Mouse (Mus musculus): ENCODE measurements around the gene Rad51. TPM values are rescaled to one million over a fixed set of nuclear protein-coding genes. Genes with fewer than 3 reads are reported as not detected.

The Rad51 gene
- polyA plus RNA-seq (2012; ENCODE audit: low replicate concordance) = 4.9 and 8.4 TPM in 2 replicates

DNA sequence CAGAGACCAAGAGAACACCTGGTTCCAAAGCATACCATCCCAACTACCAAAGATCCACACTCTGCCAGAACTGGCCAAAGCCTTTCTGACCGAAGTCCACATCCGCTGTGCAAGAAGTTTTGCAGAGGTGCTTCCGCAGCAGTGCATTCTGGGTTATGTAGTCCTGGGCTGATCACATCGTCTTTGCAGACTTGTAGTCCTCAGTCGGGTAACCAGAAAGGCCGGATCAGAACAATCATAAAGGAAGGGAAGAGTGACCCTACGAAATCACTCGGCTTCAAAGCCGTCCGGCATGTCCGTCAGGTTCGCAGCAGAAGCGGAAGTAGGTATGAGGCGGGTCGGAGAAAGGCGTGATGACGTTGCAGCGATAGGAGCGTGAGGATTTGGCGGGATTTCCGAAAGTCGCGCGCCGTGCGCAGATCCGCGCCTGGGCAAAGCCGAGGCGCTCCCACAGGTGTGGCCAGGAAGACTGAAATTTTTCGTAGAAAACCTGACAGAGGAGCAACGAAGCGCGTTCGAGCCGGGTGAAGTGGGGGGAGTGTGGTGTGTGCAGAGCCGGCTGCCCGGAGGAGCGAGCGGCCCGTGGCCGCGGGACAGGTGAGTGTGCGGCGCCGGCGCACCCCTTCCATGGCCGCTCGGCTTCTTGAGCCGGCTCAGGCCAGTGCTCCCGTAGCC is at the start of gene Rad51:
Rad51 (plus strand) TSS at position 356 of the 675 bp plus-strand sequence.

DNA sequence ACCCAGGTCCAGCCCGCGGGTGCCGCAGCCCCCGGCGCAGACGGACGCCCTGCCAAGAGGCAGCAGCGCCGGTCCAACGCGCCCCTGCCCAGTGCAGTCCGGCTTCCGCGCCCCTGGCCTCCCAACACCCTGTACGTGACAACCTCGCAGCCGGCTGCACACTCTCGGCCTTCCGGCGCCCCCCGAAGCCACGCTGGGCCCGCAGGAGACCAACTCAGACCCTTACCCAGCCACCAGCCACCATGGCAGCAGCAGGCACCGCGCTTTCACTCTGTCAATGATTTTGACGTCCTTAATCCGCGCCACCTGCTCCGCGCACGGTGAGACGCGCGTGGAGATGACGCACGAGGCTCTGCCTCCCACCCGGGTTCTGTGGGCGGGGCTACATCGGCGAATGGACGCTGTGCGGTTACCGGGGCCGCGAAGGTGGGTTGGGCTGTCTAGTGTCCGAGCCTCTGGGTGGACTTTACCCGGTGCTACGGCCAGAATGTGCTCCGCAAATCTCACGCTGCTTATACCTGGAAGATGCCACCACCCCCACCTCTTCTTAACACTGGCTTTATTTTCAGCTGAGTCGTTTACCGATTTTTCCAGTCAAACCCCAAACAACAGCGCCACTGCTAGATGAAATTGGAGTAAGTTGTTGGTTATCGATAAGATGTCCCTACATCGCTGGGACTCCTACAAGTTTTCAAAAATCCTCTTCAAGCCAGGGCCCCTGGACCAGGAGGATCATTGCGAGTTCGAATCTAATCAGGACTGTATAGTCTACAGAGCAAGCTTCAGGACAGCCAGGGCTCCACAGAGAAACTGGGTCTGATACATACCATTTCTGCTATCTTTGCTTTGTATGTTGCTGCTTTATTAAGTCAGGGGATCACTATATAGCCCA is 44.3 kb downstream of the Rad51 start, which contains the start of gene Rmdn3:
Rmdn3 (minus strand) TSS at position 354 of the 892 bp plus-strand sequence.

DNA sequence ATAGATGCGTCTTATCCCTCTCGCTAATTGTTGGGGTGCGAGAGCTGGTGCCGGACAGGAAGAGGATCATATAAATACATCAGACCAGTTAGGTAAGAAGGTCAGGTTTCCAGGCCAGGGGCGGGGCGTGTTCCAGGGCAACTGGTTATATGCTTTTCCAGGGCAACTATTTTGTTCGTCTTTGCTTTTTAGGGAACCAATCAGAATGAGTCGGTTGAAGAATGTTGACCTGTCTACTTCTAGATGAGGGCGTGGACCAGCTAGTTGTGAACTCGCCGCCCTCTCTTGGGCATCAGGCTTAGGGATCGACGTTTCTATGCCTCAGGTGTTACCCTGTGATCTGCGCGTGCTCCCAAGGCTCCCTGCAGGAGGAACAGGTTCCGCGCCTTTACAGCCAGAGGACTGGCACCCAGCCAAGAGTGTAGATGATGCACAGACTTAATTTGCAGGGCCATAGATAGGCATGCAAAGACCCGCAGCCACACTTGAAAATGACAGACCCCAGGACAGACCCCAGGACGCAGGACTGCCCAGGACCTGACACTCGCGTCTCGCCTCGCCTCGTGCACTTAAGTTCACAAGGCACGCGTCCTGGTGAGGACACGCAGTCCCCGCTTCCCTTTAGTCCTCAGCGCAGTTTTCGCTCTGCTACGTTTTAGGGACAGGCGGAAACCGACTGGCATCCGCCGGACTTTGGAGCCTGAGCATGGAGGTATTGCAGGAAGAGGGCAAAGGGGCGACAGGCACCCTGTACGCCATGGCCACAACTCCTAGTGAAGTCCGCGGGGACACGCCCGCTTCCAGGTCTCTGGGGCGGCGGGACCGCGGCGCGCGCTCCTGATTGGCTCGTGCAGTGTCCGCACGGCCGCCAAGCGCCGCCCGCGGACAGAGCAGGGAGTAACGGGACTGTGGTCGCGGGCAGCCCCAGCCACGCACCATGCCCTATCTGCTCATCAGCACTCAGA is 54.6 kb downstream of the Rad51 start, which contains the start of gene Gchfr:
Gchfr (plus strand) TSS at position 873 of the 965 bp plus-strand sequence.

DNA sequence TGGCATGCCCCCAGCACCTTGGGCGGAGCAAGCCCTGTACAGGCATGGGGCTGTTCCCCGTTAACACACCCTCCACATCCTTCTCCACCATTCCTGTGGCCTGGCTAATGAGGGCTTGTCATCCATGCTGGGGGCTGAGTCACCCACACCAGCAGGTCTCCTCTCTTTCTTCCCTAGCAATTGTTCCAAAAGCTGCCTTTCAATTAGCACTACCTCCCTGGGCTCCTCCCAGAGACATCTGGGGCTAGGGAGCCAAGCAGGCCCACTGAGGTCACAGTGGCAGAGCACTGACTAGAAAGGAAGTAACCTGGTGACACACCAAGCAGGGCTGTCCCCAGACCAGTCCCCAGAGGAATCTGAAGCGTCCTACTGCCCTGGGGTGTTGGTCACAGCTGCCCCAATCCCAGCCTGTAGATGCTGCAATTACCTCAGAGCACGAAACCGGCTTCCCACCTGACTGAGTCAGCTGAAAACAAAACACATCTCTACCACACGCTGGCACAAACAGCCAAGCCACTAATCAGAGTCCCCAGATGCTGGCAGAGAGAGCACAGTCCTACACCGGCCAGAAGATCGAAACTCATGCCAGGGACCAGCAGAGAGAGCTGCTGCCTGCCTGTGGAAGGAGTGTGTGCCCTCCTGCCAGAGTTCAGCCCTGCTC is 61.5 kb downstream of the Rad51 start, which contains the start of gene Gm14137:
Gm14137 (plus strand) TSS at position 519 of the 661 bp plus-strand sequence.

Other genes with a start within 250 kb of the Rad51 start
- gene Bahd1, start 212.4 kb upstream of the Rad51 start, polyA plus RNA-seq (2012; ENCODE audit: low replicate concordance) = 73.3 and 92.1 TPM in 2 replicates
- 17.7 and 19.2 TPM in 2 replicates for gene Chst14, start 186.3 kb upstream of the Rad51 start, polyA plus RNA-seq (2012; ENCODE audit: low replicate concordance)
- 10.2 and 15.1 TPM in 2 replicates for gene Ccdc32, start 83.4 kb upstream of the Rad51 start, polyA plus RNA-seq (2012; ENCODE audit: low replicate concordance)
- 5.7 and 6.9 TPM in 2 replicates for gene Rpusd2, start 78.0 kb upstream of the Rad51 start, polyA plus RNA-seq (2012; ENCODE audit: low replicate concordance)
- 10.0 and 26.4 TPM in 2 replicates for gene Knl1, start 65.7 kb upstream of the Rad51 start, polyA plus RNA-seq (2012; ENCODE audit: low replicate concordance)
- gene Rmdn3, start 44.2 kb downstream of the Rad51 start, polyA plus RNA-seq (2012; ENCODE audit: low replicate concordance) = 16.2 and 33.0 TPM in 2 replicates
- gene Gchfr, start 55.0 kb downstream of the Rad51 start, polyA plus RNA-seq (2012; ENCODE audit: low replicate concordance) = 1.4 TPM in 1 of 2 replicates, not detected in the other
- 0.07 and 0.57 TPM in 2 replicates for gene Gm14137, start 61.7 kb downstream of the Rad51 start, polyA plus RNA-seq (2012; ENCODE audit: low replicate concordance)
- 10.3 and 20.3 TPM in 2 replicates for gene Zfyve19, start 95.8 kb downstream of the Rad51 start, polyA plus RNA-seq (2012; ENCODE audit: low replicate concordance)
- gene Dnajc17, start 96.0 kb downstream of the Rad51 start, polyA plus RNA-seq (2012; ENCODE audit: low replicate concordance) = 10.6 and 23.8 TPM in 2 replicates
- not detected in 2 replicates for gene Ppp1r14d, start 117.1 kb downstream of the Rad51 start, polyA plus RNA-seq (2012; ENCODE audit: low replicate concordance)
- gene Spint1, start 124.6 kb downstream of the Rad51 start, polyA plus RNA-seq (2012; ENCODE audit: low replicate concordance) = 0.13 and 0.59 TPM in 2 replicates
- 0.30 TPM in 1 of 2 replicates, not detected in the other for gene Rhov, start 158.5 kb downstream of the Rad51 start, polyA plus RNA-seq (2012; ENCODE audit: low replicate concordance)
- gene Vps18, start 175.9 kb downstream of the Rad51 start, polyA plus RNA-seq (2012; ENCODE audit: low replicate concordance) = 8.0 and 19.2 TPM in 2 replicates
- gene Dll4, start 213.0 kb downstream of the Rad51 start, polyA plus RNA-seq (2012; ENCODE audit: low replicate concordance) = 1.1 and 1.5 TPM in 2 replicates
- gene Chac1, start 238.4 kb downstream of the Rad51 start, polyA plus RNA-seq (2012; ENCODE audit: low replicate concordance) = 24.8 and 43.3 TPM in 2 replicates